Mouse (Mus musculus) liver, embryonic 11.5 days (tissue): Measurements from ENCODE around the gene Msrb1. TPM values are rescaled to one million over a fixed set of nuclear protein-coding genes. Genes with fewer than 3 reads are reported as not detected.
"Not testable (repeated sequence)": the region's sequence is repeated elsewhere in the genome, so short reads cannot be mapped to it uniquely, and the experiment has no call there.

Source experiments
- ATAC-seq: fragments of 200-750 bp; cut with Nextera tagmentation; replicated peaks from 2 replicates; pipeline ENCODE4 v1.8.0; 2017; ENCODE audit warnings: moderate number of reproducible peaks, mild to moderate bottlenecking, moderate TSS enrichment, moderate library complexity; ENCODE audit not compliant: low FRiP score
- DNase-seq: peaks from one replicate; pipeline ENCODE4 v3.0.0-alpha.2; 2017; ENCODE audit warnings: low spot score
- H3K27ac ChIP-seq: fragments of 300-500 bp; sonication (generic); 2 replicates; pipeline ENCODE4 v1.5.1; 2014; ENCODE audit warnings: mild to moderate bottlenecking, low read depth, low read length, control low read depth
- H3K27me3 ChIP-seq: fragments of 300-500 bp; sonication (generic); replicated peaks from 2 replicates; pipeline ENCODE4 v1.6.1; 2014; ENCODE audit warnings: low read length, mixed read lengths; ENCODE audit not compliant: control insufficient read depth, insufficient read depth
- H3K36me3 ChIP-seq: fragments of 300-500 bp; sonication (generic); 2 replicates; pipeline ENCODE4 v1.6.1; 2014; ENCODE audit warnings: mild to moderate bottlenecking, low read length, moderate library complexity, mixed read lengths; ENCODE audit not compliant: control insufficient read depth, insufficient read depth
- H3K4me1 ChIP-seq: fragments of 300-500 bp; sonication (generic); replicated peaks from 2 replicates; pipeline ENCODE4 v1.6.1; 2014; ENCODE audit warnings: low read length, mixed read lengths; ENCODE audit not compliant: control insufficient read depth, insufficient read depth
- H3K4me2 ChIP-seq: fragments of 300-500 bp; sonication (generic); 2 replicates; pipeline ENCODE4 v1.6.1; 2014; ENCODE audit warnings: mild to moderate bottlenecking, control low read depth, moderate library complexity
- H3K4me3 ChIP-seq: fragments of 300-500 bp; sonication (generic); 2 replicates; pipeline ENCODE4 v1.5.1; 2014; ENCODE audit warnings: low read depth, low read length, control low read depth
- H3K9ac ChIP-seq: fragments of 300-500 bp; sonication (generic); 2 replicates; pipeline ENCODE4 v1.6.1; 2014; ENCODE audit warnings: low read depth, low read length, control low read depth
- H3K9me3 ChIP-seq: fragments of 300-500 bp; sonication (generic); 2 replicates; pipeline ENCODE4 v1.6.1; 2016; ENCODE audit warnings: low read length, inconsistent platforms, mixed read lengths; ENCODE audit not compliant: control insufficient read depth
- WGBS: fragments of 180-500 bp; shearing (Covaris S2); extraction: QIAGEN DNeasy Blood & Tissue Kit; methylation state at CpG from one replicate; pipeline ENCODE4 v1.1.7; 2014; 5-methylcytosine and 5-hydroxymethylcytosine counted together
- polyA plus RNA-seq: library from polyadenylated mRNA; unstranded; fragments of >200 nt; fragmentation: Nextera tagmentation; extraction: Ambion mirVana; gene quantifications from 2 replicates; pipeline ENCODE4 v1.2.1, GENCODE M21; 2014

Gene Msrb1
- polyA plus RNA-seq, 1 experiment from 2014 or later = 31.0 TPM

GRCm38 (mm10) chr17:24715556-24715955 lies 20.9 kb upstream of the Msrb1 start:
- WGBS = 84% methylated on average over 6 of the region's 6 CpGs
- DNase-seq = no peak
- Histone ChIP-seq H3K9me3 (no peaks in the 10 kb centered on the region), H3K36me3 (peaks cover 6% of the 10 kb centered on the region), H3K4me3 (no peak overlapping the region), H3K9ac (no peak overlapping the region), H3K27ac (no peak overlapping the region), H3K4me1 (peaks cover 8% of the 10 kb centered on the region), H3K27me3 (no peaks in the 10 kb centered on the region), H3K4me2 (no peak overlapping the region)
- ATAC-seq = no peak

GRCm38 (mm10) chr17:24716166-24716682 lies 20.2 kb upstream of the Msrb1 start:
- 94% methylated on average over 15 of the region's 15 CpGs for WGBS
- DNase-seq = no peak

GRCm38 (mm10) chr17:24717943-24718342 lies 18.5 kb upstream of the Msrb1 start, which contains the start of the genes Rnf151 and Rps2:
Gene Rnf151 (minus strand): TSS chr17:24718063.
Gene Rps2 (plus strand): TSS chr17:24718116.
- DNase-seq (no peak), ATAC-seq (no peak)
- WGBS = 75% methylated on average over 4 of the region's 4 CpGs
- peaks cover 17% of the 10 kb centered on the region for H3K36me3 ChIP-seq
- H3K27ac ChIP-seq = peak within 1 kb of the TSS; percentile 38
- H3K27me3 ChIP-seq = no peaks in the 10 kb centered on the region
- peak within 1 kb of the TSS; percentile 81 for H3K4me3 ChIP-seq
- H3K4me2 ChIP-seq = peak within 1 kb of the TSS; percentile 80
- H3K9me3 ChIP-seq = no peaks in the 10 kb centered on the region
- peak within 1 kb of the TSS; percentile 96 for H3K9ac ChIP-seq
- H3K4me1 ChIP-seq = peaks cover 16% of the 10 kb centered on the region

More at GRCm38 (mm10) chr17:24716166-24716682, 20.2 kb upstream of the Msrb1 start:
- H3K27ac ChIP-seq = no peak overlapping the region
- H3K9ac ChIP-seq = no peak overlapping the region
- H3K4me1 ChIP-seq = peaks cover 8% of the 10 kb centered on the region
- ATAC-seq = no peak
- no peaks in the 10 kb centered on the region for H3K9me3 ChIP-seq
- H3K36me3 ChIP-seq = peaks cover 8% of the 10 kb centered on the region
- no peaks in the 10 kb centered on the region for H3K27me3 ChIP-seq
- H3K4me2 ChIP-seq = no peak overlapping the region
- no peak overlapping the region for H3K4me3 ChIP-seq

GRCm38 (mm10) chr17:24718938-24719337 lies 17.5 kb upstream of the Msrb1 start:
- peak overlapping the region; percentile 96 for H3K9ac ChIP-seq
- peak overlapping the region; percentile 80 for H3K4me2 ChIP-seq
- DNase-seq, H3K27me3 ChIP-seq, H3K9me3 ChIP-seq, ATAC-seq: not testable (repeated sequence)
- peak overlapping the region; percentile 81 for H3K4me3 ChIP-seq
- H3K4me1 ChIP-seq = peaks cover 18% of the 10 kb centered on the region
- peak overlapping the region; percentile 38; the same call in 1 of the 2 replicates for H3K27ac ChIP-seq
- WGBS = 40% methylated on average over 5 of the region's 5 CpGs
- H3K36me3 ChIP-seq = peaks cover 17% of the 10 kb centered on the region

GRCm38 (mm10) chr17:24719494-24720222 lies 16.8 kb upstream of the Msrb1 start:
- peak overlapping the region; percentile 81 for H3K4me3 ChIP-seq
- ATAC-seq = peak; percentile 92
- peaks cover 17% of the 10 kb centered on the region for H3K36me3 ChIP-seq
- DNase-seq = peak; percentile 99
- H3K9me3 ChIP-seq = no peaks in the 10 kb centered on the region
- peak overlapping the region; percentile 80 for H3K4me2 ChIP-seq
- WGBS = under 1% methylated on average over 60 of the region's 61 CpGs
- peak overlapping the region; percentile 80 for H3K27ac ChIP-seq
- peak overlapping the region; percentile 96 for H3K9ac ChIP-seq
- H3K27me3 ChIP-seq = no peaks in the 10 kb centered on the region
- peaks cover 18% of the 10 kb centered on the region for H3K4me1 ChIP-seq

- peaks cover 18% of the 10 kb centered on the region for H3K4me1 ChIP-seq
Observed at GRCm38 (mm10) chr17:24720616-24721015, 15.8 kb upstream of the Msrb1 start.

GRCm38 (mm10) chr17:24721383-24721955 lies 15.0 kb upstream of the Msrb1 start:
- Histone ChIP-seq H3K4me1 (peaks cover 18% of the 10 kb centered on the region), H3K4me3 (peak overlapping the region; percentile 81), H3K9ac (peak overlapping the region; percentile 96), H3K36me3 (peaks cover 13% of the 10 kb centered on the region), H3K4me2 (peak overlapping the region; percentile 80), H3K27ac (peak overlapping the region; percentile 68)
- WGBS = 20% methylated on average over 7 of the region's 7 CpGs
- not testable (repeated sequence) for DNase-seq, H3K9me3 ChIP-seq, ATAC-seq, H3K27me3 ChIP-seq

More at GRCm38 (mm10) chr17:24720616-24721015, 15.8 kb upstream of the Msrb1 start:
- not testable (repeated sequence) for H3K27me3 ChIP-seq, H3K9me3 ChIP-seq, DNase-seq, ATAC-seq
- peak overlapping the region; percentile 81 for H3K4me3 ChIP-seq
- 2% methylated on average over 11 of the region's 11 CpGs for WGBS
- H3K27ac ChIP-seq = peak overlapping the region; percentile 80
- peak overlapping the region; percentile 80 for H3K4me2 ChIP-seq
- H3K36me3 ChIP-seq = peaks cover 17% of the 10 kb centered on the region
- H3K9ac ChIP-seq = peak overlapping the region; percentile 96

GRCm38 (mm10) chr17:24722220-24722924 lies 14.1 kb upstream of the Msrb1 start:
- H3K9ac ChIP-seq = peak overlapping the region; percentile 96
- ATAC-seq = no peak
- H3K27me3 ChIP-seq = no peaks in the 10 kb centered on the region
- H3K4me1 ChIP-seq = peaks cover 18% of the 10 kb centered on the region
- DNase-seq = peak; percentile 48
- peaks cover 12% of the 10 kb centered on the region for H3K36me3 ChIP-seq
- 20% methylated on average over 13 of the region's 13 CpGs for WGBS
- no peaks in the 10 kb centered on the region for H3K9me3 ChIP-seq
- peak overlapping the region; percentile 81 for H3K4me3 ChIP-seq
- H3K27ac ChIP-seq = peak overlapping the region; percentile 68
- peak overlapping the region; percentile 80 for H3K4me2 ChIP-seq
